Mouse (Mus musculus) spleen, adult 2 months (tissue): ENCODE data around the gene Zfp362. TPM values are rescaled to one million over a fixed set of nuclear protein-coding genes. Genes with fewer than 3 reads are reported as not detected.

Source experiments
- DNase-seq, 2 experiments: peaks; one replicate each; pipeline versions ENCODE4 v3.0.0 to v3.0.0-alpha.2; 2012 to 2021; ENCODE audit warnings: low spot score in 2 of 2, low read depth in 1 of 2
- H3K27ac ChIP-seq: fragments of 200-500 bp; 2 replicates; pipeline ENCODE4 v1.5.1; 2012; ENCODE audit warnings: low read length, inconsistent platforms; ENCODE audit not compliant: insufficient read depth
- H3K27me3 ChIP-seq: fragments of 200-500 bp; 2 replicates; pipeline ENCODE4 v1.6.1; 2012; ENCODE audit warnings: mild to moderate bottlenecking, moderate library complexity, low read length, inconsistent platforms; ENCODE audit not compliant: control insufficient read depth, insufficient read depth
- H3K36me3 ChIP-seq: fragments of 200-500 bp; 2 replicates; pipeline ENCODE4 v1.6.1; 2012; ENCODE audit warnings: mild to moderate bottlenecking, low read length, inconsistent platforms; ENCODE audit not compliant: control insufficient read depth, insufficient read depth
- H3K4me1 ChIP-seq: fragments of 200-500 bp; 2 replicates; pipeline ENCODE4 v1.6.1; 2011; ENCODE audit warnings: inconsistent platforms; ENCODE audit not compliant: control insufficient read depth, insufficient read depth, insufficient read length
- H3K4me3 ChIP-seq: fragments of 200-500 bp; 2 replicates; pipeline ENCODE4 v1.5.1; 2011; ENCODE audit warnings: mild to moderate bottlenecking, inconsistent platforms; ENCODE audit not compliant: insufficient read depth, insufficient read length; ENCODE audit errors: extremely low read depth
- CTCF ChIP-seq: fragments of 200-500 bp; IDR thresholded peaks from 2 replicates; pipeline ENCODE4 v1.5.1; 2011; ENCODE audit warnings: mild to moderate bottlenecking, inconsistent platforms; ENCODE audit not compliant: insufficient read depth, insufficient read length, insufficient replicate concordance; ENCODE audit errors: extremely low read depth
- POLR2A ChIP-seq: fragments of 200-500 bp; IDR thresholded peaks from 2 replicates; pipeline ENCODE4 v1.6.1; 2011; ENCODE audit warnings: low read depth, low read length, inconsistent platforms
- WGBS: fragments of 180-500 bp; shearing (Covaris S2); methylation state at CpG from one replicate; pipeline ENCODE4 v1.1.7; 2018; 5-methylcytosine and 5-hydroxymethylcytosine counted together
- polyA plus RNA-seq: library from polyadenylated mRNA; depleted of rRNA; stranded (reverse); fragments of >200 nt; gene quantifications from 2 replicates; pipeline ENCODE4 v1.2.3, GENCODE M21; 2012

Zfp362 gene
- polyA plus RNA-seq, 1 experiment = 52.7 TPM

GRCm38 (mm10) chr4:128737825-128738610, 67.8 kb downstream of the Zfp362 start:
- Histone ChIP-seq H3K36me3 (0 out of 2 replicates have a peak, but pooled peaks cover 2% of the 10 kb centered on the region), H3K27ac (peak overlapping the region; percentile 2; the same call in 1 of the 2 replicates), H3K4me3 (no peak overlapping the region), H3K27me3 (no peaks in the 10 kb centered on the region), H3K4me1 (peaks cover 37% of the 10 kb centered on the region; the same call in 1 of the 2 replicates)
- no peak for DNase-seq
- 86% methylated on average over 14 of the region's 14 CpGs for WGBS
- TF ChIP-seq CTCF (no peak), POLR2A (no peak)

- H3K4me1 ChIP-seq = peaks cover 39% of the 10 kb centered on the region; the same call in 1 of the 2 replicates
- H3K36me3 ChIP-seq = no peaks in the 10 kb centered on the region
- no peaks in the 10 kb centered on the region for H3K27me3 ChIP-seq
- no peak overlapping the region for H3K4me3 ChIP-seq
- no peak for DNase-seq
- peak overlapping the region; percentile 45; the same call in 1 of the 2 replicates for H3K27ac ChIP-seq
- 63% methylated on average over 6 of the region's 6 CpGs for WGBS
- TF ChIP-seq CTCF (no peak), POLR2A (no peak)
Measured at GRCm38 (mm10) chr4:128737137-128737589, 68.7 kb downstream of the Zfp362 start.

- TF ChIP-seq CTCF (no peak), POLR2A (no peak)
- Histone ChIP-seq H3K36me3 (no peaks in the 10 kb centered on the region; the same call in 1 of the 2 replicates), H3K27me3 (no peaks in the 10 kb centered on the region), H3K27ac (peak overlapping the region; percentile 84), H3K4me3 (no peak overlapping the region), H3K4me1 (peaks cover 39% of the 10 kb centered on the region; the same call in 1 of the 2 replicates)
- WGBS = 35% methylated on average over 18 of the region's 18 CpGs
- peak; percentile 79 to 87 for DNase-seq
Measured at GRCm38 (mm10) chr4:128734721-128735671, 70.8 kb downstream of the Zfp362 start.

- DNase-seq = peak in 1 of 2 experiments; percentile 30
- Histone ChIP-seq H3K27me3 (no peaks in the 10 kb centered on the region), H3K27ac (peak overlapping the region; percentile 84), H3K4me3 (no peak overlapping the region), H3K4me1 (peaks cover 47% of the 10 kb centered on the region; the same call in 1 of the 2 replicates), H3K36me3 (no peaks in the 10 kb centered on the region; the same call in 1 of the 2 replicates)
- WGBS = 65% methylated on average over 5 of the region's 5 CpGs
- TF ChIP-seq POLR2A = no peak
- no peak for TF ChIP-seq CTCF
Measured at GRCm38 (mm10) chr4:128734217-128734616, 71.6 kb downstream of the Zfp362 start.

GRCm38 (mm10) chr4:128733496-128733895, 72.3 kb downstream of the Zfp362 start:
- H3K4me1 ChIP-seq = peaks cover 50% of the 10 kb centered on the region; the same call in 1 of the 2 replicates
- no peaks in the 10 kb centered on the region for H3K27me3 ChIP-seq
- no peak overlapping the region for H3K4me3 ChIP-seq
- H3K36me3 ChIP-seq = no peaks in the 10 kb centered on the region; the same call in 1 of the 2 replicates
- 27% methylated on average over 6 of the region's 6 CpGs for WGBS
- DNase-seq = peak; percentile 49 to 55
- H3K27ac ChIP-seq = peak overlapping the region; percentile 84
- no peak for TF ChIP-seq CTCF
- no peak for TF ChIP-seq POLR2A

GRCm38 (mm10) chr4:128732794-128733193, 73.1 kb downstream of the Zfp362 start:
- H3K27ac ChIP-seq = no peak overlapping the region; the same call in 1 of the 2 replicates
- peaks cover 50% of the 10 kb centered on the region; the same call in 1 of the 2 replicates for H3K4me1 ChIP-seq
- 41% methylated on average over 5 of the region's 5 CpGs for WGBS
- TF ChIP-seq CTCF (no peak), POLR2A (no peak)
- H3K36me3 ChIP-seq = no peaks in the 10 kb centered on the region; the same call in 1 of the 2 replicates
- H3K4me3 ChIP-seq = no peak overlapping the region
- H3K27me3 ChIP-seq = no peaks in the 10 kb centered on the region
- no peak for DNase-seq
